Mouse (Mus musculus): ENCODE results near the gene Gpr63. TPM values are rescaled to one million over a fixed set of nuclear protein-coding genes. Genes with fewer than 3 reads are reported as not detected.

Gene Gpr63
- polyA plus RNA-seq (2012; rRNA removed) = 0.25 and 0.65 TPM in 2 replicates

DNA sequence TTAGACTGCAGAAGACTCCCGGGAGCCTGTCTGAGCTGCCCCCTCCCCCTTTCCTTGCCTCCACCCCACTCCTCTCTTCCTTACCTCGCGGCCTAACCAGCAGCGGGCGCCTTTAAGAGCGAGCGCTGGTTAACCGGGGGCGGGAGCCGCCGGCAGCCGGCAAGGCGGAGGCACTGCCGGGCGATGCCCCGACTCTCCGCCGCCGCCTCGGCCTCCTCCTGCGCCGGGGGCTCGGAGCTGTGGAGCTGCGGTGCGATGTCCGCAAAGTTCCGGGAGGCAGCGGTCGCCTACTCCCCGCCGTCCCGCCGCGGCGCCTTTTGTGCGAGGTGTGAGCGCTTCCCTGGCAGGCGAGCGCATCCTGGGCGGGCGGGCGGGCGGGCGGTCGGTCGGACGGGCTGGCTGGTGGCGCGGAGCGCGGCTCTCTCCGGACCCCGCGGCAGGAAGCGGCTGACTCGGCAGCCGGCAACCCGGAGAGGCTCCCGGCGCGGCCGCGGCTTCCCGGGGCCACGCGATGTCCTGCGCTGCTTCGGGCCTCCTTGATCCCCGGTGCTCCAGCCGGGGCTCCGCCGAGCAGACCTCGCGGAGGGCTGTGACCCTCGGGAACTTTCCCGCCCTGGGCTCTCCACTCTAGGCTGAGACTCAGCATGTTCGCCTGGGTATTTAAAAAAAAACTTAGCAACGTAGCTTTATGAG is at the start of gene Gpr63:
Gene Gpr63 (plus strand): TSS at position 109 of the 693 bp plus-strand sequence.
- no peak within 1 kb of the TSS for H3K27ac ChIP-seq (ENCODE audit: control insufficient read depth, insufficient read depth, low read depth, low read length)
- H3K36me3 ChIP-seq (ENCODE audit: control insufficient read depth, insufficient read depth, low read length) = no peaks in the 10 kb centered on the region
- H3K4me1 ChIP-seq (ENCODE audit: control insufficient read depth, insufficient read depth, low read length) = peaks cover 5% of the 10 kb centered on the region
- H3K4me3 ChIP-seq (ENCODE audit: control insufficient read depth, low read depth, low read length) = peak within 1 kb of the TSS; percentile 83
- TF ChIP-seq POLR2A (IDR thresholded peaks at IDR 0.05; ENCODE audit: control insufficient read depth, low read depth, low read length) (no peak), CTCF (IDR thresholded peaks at IDR 0.05; ENCODE audit: control insufficient read depth, insufficient read depth, insufficient replicate concordance, low read depth, low read length) (no peak)
- H3K27me3 ChIP-seq (ENCODE audit: control insufficient read depth, insufficient read depth, low read length) = peaks cover 3% of the 10 kb centered on the region; the same call in 1 of the 2 replicates

DNA sequence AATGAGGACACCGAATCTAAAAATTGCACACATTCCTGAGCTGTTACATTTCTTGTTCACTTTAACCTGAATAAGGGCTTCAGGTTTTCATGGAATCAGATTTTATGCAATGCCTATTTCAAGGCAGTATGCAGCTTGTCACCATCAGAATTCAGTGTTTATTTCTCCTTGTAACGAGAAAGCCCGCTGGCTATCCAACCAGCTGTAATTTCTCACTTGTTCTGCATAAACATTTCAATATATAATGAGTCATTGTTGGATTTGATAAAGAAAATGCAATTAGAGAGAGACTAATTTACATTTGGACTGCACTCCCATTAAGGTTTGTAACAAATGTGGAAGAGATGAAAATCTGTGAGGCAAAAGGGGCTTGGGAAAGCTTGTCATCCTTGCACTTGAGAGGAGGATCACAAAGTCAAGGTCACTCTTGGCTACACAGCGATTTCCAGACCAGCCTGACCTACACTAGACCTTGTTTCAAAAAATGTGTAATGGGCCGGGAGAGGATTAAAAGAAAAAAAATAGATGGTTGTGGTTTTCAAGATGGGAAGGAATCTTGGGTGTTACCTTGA is 46.1 kb upstream of the Gpr63 start:
- Histone ChIP-seq H3K4me1 (ENCODE audit: control insufficient read depth, insufficient read depth, low read length) (no peaks in the 10 kb centered on the region), H3K27me3 (ENCODE audit: control insufficient read depth, insufficient read depth, low read length) (no peaks in the 10 kb centered on the region), H3K36me3 (ENCODE audit: control insufficient read depth, insufficient read depth, low read length) (no peaks in the 10 kb centered on the region), H3K4me3 (ENCODE audit: control insufficient read depth, low read depth, low read length) (no peak overlapping the region), H3K27ac (ENCODE audit: control insufficient read depth, insufficient read depth, low read depth, low read length) (no peak overlapping the region)
- TF ChIP-seq POLR2A (IDR thresholded peaks at IDR 0.05; ENCODE audit: control insufficient read depth, low read depth, low read length) (no peak), CTCF (IDR thresholded peaks at IDR 0.05; ENCODE audit: control insufficient read depth, insufficient read depth, insufficient replicate concordance, low read depth, low read length) (no peak)

DNA sequence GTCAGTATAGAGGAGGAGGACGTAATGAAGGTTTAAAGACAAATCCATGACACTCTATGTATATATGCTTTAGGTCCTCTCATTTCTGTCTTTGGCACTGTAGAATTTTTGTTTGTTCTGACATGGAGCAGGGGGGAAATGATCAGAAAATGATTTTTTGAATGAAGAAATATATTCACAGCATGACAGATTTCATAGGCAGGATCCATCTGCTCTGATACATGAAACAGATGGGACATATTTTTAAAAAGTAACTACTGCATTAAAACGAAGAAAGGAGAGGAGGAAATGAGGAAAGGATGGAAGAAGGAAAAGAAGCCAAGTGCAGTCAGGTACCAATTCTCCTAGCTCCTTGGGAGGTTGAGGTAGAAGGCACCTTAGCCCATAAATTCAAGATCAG is 41.5 kb upstream of the Gpr63 start:
- Histone ChIP-seq H3K27ac (ENCODE audit: control insufficient read depth, insufficient read depth, low read depth, low read length) (no peak overlapping the region), H3K27me3 (ENCODE audit: control insufficient read depth, insufficient read depth, low read length) (no peaks in the 10 kb centered on the region), H3K4me3 (ENCODE audit: control insufficient read depth, low read depth, low read length) (no peak overlapping the region), H3K36me3 (ENCODE audit: control insufficient read depth, insufficient read depth, low read length) (no peaks in the 10 kb centered on the region), H3K4me1 (ENCODE audit: control insufficient read depth, insufficient read depth, low read length) (no peaks in the 10 kb centered on the region)
- TF ChIP-seq POLR2A (IDR thresholded peaks at IDR 0.05; ENCODE audit: control insufficient read depth, low read depth, low read length) (no peak), CTCF (IDR thresholded peaks at IDR 0.05; ENCODE audit: control insufficient read depth, insufficient read depth, insufficient replicate concordance, low read depth, low read length) (no peak)

DNA sequence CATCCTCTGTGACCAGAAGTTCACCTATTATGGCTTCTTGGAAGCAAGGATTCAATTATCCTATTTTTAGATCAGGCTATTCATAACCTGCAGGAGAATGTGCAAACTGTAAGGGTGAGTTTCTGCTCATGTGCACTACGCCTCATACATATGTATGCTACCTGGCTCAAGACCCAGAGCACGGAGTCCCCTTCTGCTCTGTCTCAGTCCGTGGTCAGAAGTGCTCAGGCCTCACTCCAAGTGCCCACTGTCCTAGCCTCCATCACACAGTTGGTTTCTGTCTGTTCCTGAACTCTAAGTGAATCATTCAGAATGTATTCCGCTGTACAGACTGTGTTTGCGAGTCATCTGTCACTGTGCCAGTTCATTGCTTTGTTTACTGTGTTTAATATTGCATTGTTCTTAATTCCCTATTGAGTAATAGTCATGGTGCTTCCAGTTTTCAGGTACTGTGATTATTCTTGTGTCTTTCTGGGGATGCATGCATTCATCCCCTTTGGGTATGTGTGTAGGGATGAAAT is 37.9 kb upstream of the Gpr63 start:
- H3K27me3 ChIP-seq (ENCODE audit: control insufficient read depth, insufficient read depth, low read length) = no peaks in the 10 kb centered on the region
- H3K4me3 ChIP-seq (ENCODE audit: control insufficient read depth, low read depth, low read length) = no peak overlapping the region
- no peak overlapping the region for H3K27ac ChIP-seq (ENCODE audit: control insufficient read depth, insufficient read depth, low read depth, low read length)
- no peaks in the 10 kb centered on the region for H3K36me3 ChIP-seq (ENCODE audit: control insufficient read depth, insufficient read depth, low read length)
- TF ChIP-seq POLR2A (IDR thresholded peaks at IDR 0.05; ENCODE audit: control insufficient read depth, low read depth, low read length) = no peak
- no peak for TF ChIP-seq CTCF (IDR thresholded peaks at IDR 0.05; ENCODE audit: control insufficient read depth, insufficient read depth, insufficient replicate concordance, low read depth, low read length)
- no peaks in the 10 kb centered on the region for H3K4me1 ChIP-seq (ENCODE audit: control insufficient read depth, insufficient read depth, low read length)

DNA sequence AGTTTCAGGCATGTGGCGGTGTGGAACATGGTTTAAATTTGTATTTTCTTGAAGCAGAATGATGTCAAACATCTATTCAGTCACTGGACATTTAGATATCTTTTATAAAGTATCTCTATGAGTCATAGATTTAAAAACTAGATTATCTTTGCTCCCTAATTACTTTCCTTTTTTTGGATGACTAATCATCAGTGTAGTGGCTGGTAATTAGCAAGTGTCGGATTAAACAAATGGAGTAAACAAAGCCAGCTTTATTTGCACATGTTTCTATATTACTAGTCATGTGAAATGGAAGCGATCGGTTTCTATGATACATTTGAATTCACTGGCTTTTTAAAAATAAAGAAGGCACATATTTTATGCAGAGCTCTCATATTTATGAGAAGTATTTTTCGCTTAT is 37.3 kb upstream of the Gpr63 start:
- H3K27ac ChIP-seq (ENCODE audit: control insufficient read depth, insufficient read depth, low read depth, low read length) = no peak overlapping the region
- no peaks in the 10 kb centered on the region for H3K27me3 ChIP-seq (ENCODE audit: control insufficient read depth, insufficient read depth, low read length)
- TF ChIP-seq POLR2A (IDR thresholded peaks at IDR 0.05; ENCODE audit: control insufficient read depth, low read depth, low read length) (no peak), CTCF (IDR thresholded peaks at IDR 0.05; ENCODE audit: control insufficient read depth, insufficient read depth, insufficient replicate concordance, low read depth, low read length) (no peak)
- H3K36me3 ChIP-seq (ENCODE audit: control insufficient read depth, insufficient read depth, low read length) = no peaks in the 10 kb centered on the region
- no peak overlapping the region for H3K4me3 ChIP-seq (ENCODE audit: control insufficient read depth, low read depth, low read length)
- H3K4me1 ChIP-seq (ENCODE audit: control insufficient read depth, insufficient read depth, low read length) = no peaks in the 10 kb centered on the region

DNA sequence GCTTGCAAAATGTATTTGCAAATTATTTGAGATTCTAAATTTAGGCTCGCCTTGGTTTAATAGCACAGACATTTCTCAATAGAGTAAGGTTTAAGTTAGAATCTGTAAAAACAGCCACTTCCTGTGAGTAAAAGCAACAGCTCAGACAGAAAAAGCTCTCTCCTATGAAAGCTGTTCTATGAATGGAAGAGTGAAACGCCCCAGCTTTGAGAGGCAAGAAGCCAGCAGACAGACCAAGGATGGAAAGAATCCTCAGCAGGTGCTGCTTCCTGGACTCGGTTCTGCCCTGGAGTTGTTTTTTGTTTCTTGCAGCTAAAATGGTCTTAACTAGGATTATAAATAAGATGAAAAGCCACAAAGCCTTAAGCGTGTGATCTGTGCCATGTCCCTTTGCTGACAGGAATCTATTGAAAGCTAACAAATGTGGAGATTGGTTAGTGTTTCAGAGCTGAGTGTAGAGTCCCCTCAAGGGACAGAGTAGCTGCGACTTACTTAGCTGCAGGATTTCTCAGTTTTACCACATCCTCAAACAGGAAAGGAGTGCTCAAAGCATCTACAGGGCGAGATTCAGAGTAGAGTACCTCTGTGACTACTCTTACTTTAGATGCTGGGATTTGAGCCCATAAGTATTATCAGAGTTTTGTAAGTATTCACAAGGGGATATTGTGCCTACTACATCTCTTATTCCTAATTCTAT is 23.3 kb upstream of the Gpr63 start:
- TF ChIP-seq CTCF (IDR thresholded peaks at IDR 0.05; ENCODE audit: control insufficient read depth, insufficient read depth, insufficient replicate concordance, low read depth, low read length) (no peak), POLR2A (IDR thresholded peaks at IDR 0.05; ENCODE audit: control insufficient read depth, low read depth, low read length) (no peak)
- Histone ChIP-seq H3K27me3 (ENCODE audit: control insufficient read depth, insufficient read depth, low read length) (no peaks in the 10 kb centered on the region), H3K36me3 (ENCODE audit: control insufficient read depth, insufficient read depth, low read length) (no peaks in the 10 kb centered on the region), H3K27ac (ENCODE audit: control insufficient read depth, insufficient read depth, low read depth, low read length) (no peak overlapping the region), H3K4me3 (ENCODE audit: control insufficient read depth, low read depth, low read length) (no peak overlapping the region), H3K4me1 (ENCODE audit: control insufficient read depth, insufficient read depth, low read length) (no peaks in the 10 kb centered on the region)

DNA sequence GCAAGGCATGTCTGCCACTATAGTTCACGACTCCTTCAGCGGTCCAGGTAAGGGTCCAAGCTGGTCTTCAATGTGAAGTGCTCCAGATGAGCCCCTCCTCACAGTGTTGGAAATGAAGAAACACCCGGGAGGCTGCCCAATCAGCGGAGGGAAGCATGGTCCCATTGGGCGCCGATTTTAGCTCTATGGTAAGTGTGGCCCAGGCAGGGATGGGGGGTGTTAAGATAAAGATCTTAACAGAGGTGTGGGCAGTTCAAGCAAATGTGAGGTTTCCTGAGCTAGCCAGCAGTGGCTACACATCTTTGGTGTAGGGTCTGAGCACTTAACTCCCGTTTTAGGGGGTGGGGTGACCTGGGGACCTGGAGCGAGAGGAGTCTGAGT is 299 bp upstream of the Gpr63 start:
- TF ChIP-seq POLR2A (IDR thresholded peaks at IDR 0.05; ENCODE audit: control insufficient read depth, low read depth, low read length) (no peak), CTCF (IDR thresholded peaks at IDR 0.05; ENCODE audit: control insufficient read depth, insufficient read depth, insufficient replicate concordance, low read depth, low read length) (no peak)
- peaks cover 3% of the 10 kb centered on the region; the same call in 1 of the 2 replicates for H3K27me3 ChIP-seq (ENCODE audit: control insufficient read depth, insufficient read depth, low read length)
- H3K4me1 ChIP-seq (ENCODE audit: control insufficient read depth, insufficient read depth, low read length) = peaks cover 5% of the 10 kb centered on the region
- no peaks in the 10 kb centered on the region for H3K36me3 ChIP-seq (ENCODE audit: control insufficient read depth, insufficient read depth, low read length)
- H3K4me3 ChIP-seq (ENCODE audit: control insufficient read depth, low read depth, low read length) = peak overlapping the region; percentile 83
- no peak overlapping the region for H3K27ac ChIP-seq (ENCODE audit: control insufficient read depth, insufficient read depth, low read depth, low read length)

Data from testis, adult 2 months (tissue).